Comparison of ENCODE assay signal across 8 mouse cellular contexts in the genomic region with DNA sequence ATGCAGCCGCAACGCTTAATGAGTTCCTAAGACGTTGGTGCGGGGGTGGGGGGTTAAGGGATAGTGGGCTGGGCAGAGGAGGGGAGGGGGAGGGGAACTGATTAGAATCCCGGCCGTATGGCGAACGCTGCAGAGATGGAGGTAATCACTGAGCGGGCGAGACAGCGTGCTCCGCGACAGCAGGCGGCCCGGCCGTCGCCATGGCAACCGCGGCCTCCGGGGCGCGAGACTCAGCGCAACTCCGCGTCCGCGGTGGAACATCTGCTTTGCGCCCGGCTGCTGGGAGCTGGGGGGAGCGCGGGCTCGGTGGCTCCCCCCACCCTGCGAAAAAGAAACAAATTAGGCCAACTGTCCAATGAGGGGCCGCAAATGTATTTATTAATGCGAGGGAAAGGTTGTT. TPM values are rescaled to one million over a fixed set of nuclear protein-coding genes. Genes with fewer than 3 reads are reported as not detected.
DNase-seq lines count a peak whose midpoint lies in the region; ATAC-seq and TF ChIP-seq lines count a peak whose summit lies in the region.

No protein-coding gene starts in this region.

- DNase-seq in layer of hippocampus, adult 11-12 months (ENCODE audit: low spot score), result peak; percentile 82
- DNase-seq in layer of hippocampus, adult 9-10 months (ENCODE audit: low spot score), result no peak
- DNase-seq in embryonic facial prominence, embryonic 10.5 days (ENCODE audit: low spot score), result peak; percentile 94
- no peak for DNase-seq in heart, embryonic 10.5 days (ENCODE audit: low spot score)
- peak; percentile 70 for DNase-seq in liver

- peak overlapping the region; percentile 95 for H3K27ac ChIP-seq in embryonic facial prominence, embryonic 10.5 days (replicated peaks)
- H3K27ac ChIP-seq in heart, embryonic 10.5 days, result peak overlapping the region; percentile 74
- no peak overlapping the region for H3K27ac ChIP-seq in kidney, embryonic 16.5 days (ENCODE audit: low read length)
- H3K27ac ChIP-seq in stomach, embryonic 14.5 days (ENCODE audit: low read length), result peak overlapping the region; percentile 72; the same call in 1 of the 2 replicates

- H3K36me3 ChIP-seq in embryonic facial prominence, embryonic 10.5 days (replicated peaks), result no peaks in the 10 kb centered on the region
- H3K36me3 ChIP-seq in heart, embryonic 10.5 days, result no peaks in the 10 kb centered on the region
- H3K36me3 ChIP-seq in kidney, embryonic 16.5 days (ENCODE audit: insufficient read depth, low read length), result no peaks in the 10 kb centered on the region
- no peaks in the 10 kb centered on the region for H3K36me3 ChIP-seq in myocyte (ENCODE audit: control insufficient read depth, insufficient read depth)
- H3K36me3 ChIP-seq in stomach, embryonic 14.5 days (ENCODE audit: control insufficient read depth, insufficient read depth, low read length), result no peaks in the 10 kb centered on the region

- 0 out of 2 replicates have a peak, but pooled peaks cover 3% of the 10 kb centered on the region for H3K27me3 ChIP-seq in embryonic facial prominence, embryonic 10.5 days (replicated peaks; ENCODE audit: low read depth, poor library complexity, severe bottlenecking)
- peaks cover 41% of the 10 kb centered on the region for H3K27me3 ChIP-seq in heart, embryonic 10.5 days (ENCODE audit: insufficient read depth, poor library complexity, severe bottlenecking)
- H3K27me3 ChIP-seq in kidney, embryonic 16.5 days (ENCODE audit: insufficient read depth, low read length), result peaks cover 5% of the 10 kb centered on the region
- no peaks in the 10 kb centered on the region for H3K27me3 ChIP-seq in myocyte (ENCODE audit: control insufficient read depth, insufficient read depth, insufficient read length)
- H3K27me3 ChIP-seq in stomach, embryonic 14.5 days (ENCODE audit: control insufficient read depth, insufficient read depth, low read length), result no peaks in the 10 kb centered on the region

- peak overlapping the region; percentile 57 for H3K4me3 ChIP-seq in embryonic facial prominence, embryonic 10.5 days
- peak overlapping the region; percentile 59 for H3K4me3 ChIP-seq in heart, embryonic 10.5 days
- peak overlapping the region; percentile 48 for H3K4me3 ChIP-seq in kidney, embryonic 16.5 days (ENCODE audit: low read length)
- H3K4me3 ChIP-seq in myocyte, result no peak overlapping the region
- peak overlapping the region; percentile 23; the same call in 1 of the 2 replicates for H3K4me3 ChIP-seq in stomach, embryonic 14.5 days (ENCODE audit: low read depth, low read length)

- under 1% methylated on average over 35 of the region's 35 CpGs for WGBS in embryonic facial prominence, embryonic 10.5 days
- WGBS in heart, embryonic 10.5 days, result under 1% methylated on average over 35 of the region's 35 CpGs
- 0% methylated on average over 33 of the region's 35 CpGs for WGBS in kidney, embryonic 16.5 days
- WGBS in stomach, embryonic 14.5 days, result under 1% methylated on average over 35 of the region's 35 CpGs

- TF ChIP-seq POLR2A in myocyte (IDR thresholded peaks at IDR 0.05; ENCODE audit: insufficient read length, low read depth), result no peak

- peak overlapping the region; percentile 93 for H3K4me2 ChIP-seq in kidney, embryonic 16.5 days (replicated peaks; ENCODE audit: low read depth, low read length)
- H3K4me2 ChIP-seq in myocyte (ENCODE audit: low read depth), result peak overlapping the region; percentile 70
- peak overlapping the region; percentile 61 for H3K4me2 ChIP-seq in stomach, embryonic 14.5 days (replicated peaks; ENCODE audit: low read depth, low read length)

- H3K79me2 ChIP-seq in myocyte (ENCODE audit: control insufficient read depth, insufficient read depth), result no peaks in the 10 kb centered on the region

- peak overlapping the region; percentile 52 for H3K9ac ChIP-seq in kidney, embryonic 16.5 days (replicated peaks; ENCODE audit: low read length)
- no peak overlapping the region for H3K9ac ChIP-seq in stomach, embryonic 14.5 days (replicated peaks; ENCODE audit: low read depth, low read length)

- peaks cover 80% of the 10 kb centered on the region for H3K4me1 ChIP-seq in embryonic facial prominence, embryonic 10.5 days
- peaks cover 73% of the 10 kb centered on the region for H3K4me1 ChIP-seq in heart, embryonic 10.5 days
- H3K4me1 ChIP-seq in kidney, embryonic 16.5 days (ENCODE audit: insufficient read depth, low read length), result peaks cover 38% of the 10 kb centered on the region
- peaks cover 32% of the 10 kb centered on the region for H3K4me1 ChIP-seq in stomach, embryonic 14.5 days (ENCODE audit: control insufficient read depth, insufficient read depth, low read length)

- H3ac ChIP-seq in myocyte (ENCODE audit: control insufficient read depth, insufficient read length), result no peak overlapping the region

- H3K9me3 ChIP-seq in embryonic facial prominence, embryonic 10.5 days, result no peaks in the 10 kb centered on the region
- no peaks in the 10 kb centered on the region for H3K9me3 ChIP-seq in heart, embryonic 10.5 days
- no peaks in the 10 kb centered on the region for H3K9me3 ChIP-seq in kidney, embryonic 16.5 days (ENCODE audit: low read length)
- no peaks in the 10 kb centered on the region for H3K9me3 ChIP-seq in stomach, embryonic 14.5 days (ENCODE audit: control insufficient read depth, low read depth, low read length)

- ATAC-seq in kidney, embryonic 16.5 days (ENCODE audit: low FRiP score, low TSS enrichment), result peak; percentile 73
- peak; percentile 84; the same call in 1 of the 2 replicates for ATAC-seq in stomach, embryonic 14.5 days (ENCODE audit: insufficient number of reproducible peaks, insufficient read depth, low FRiP score, low read depth)

TF ChIP-seq in myocyte, 11 proteins besides CTCF, POLR2A, EP300 and RAD21:
- TF ChIP-seq E2F4 (IDR thresholded peaks at IDR 0.05; ENCODE audit: insufficient read depth) (no peak), CEBPB (IDR thresholded peaks at IDR 0.05; ENCODE audit: insufficient read depth, poor library complexity, severe bottlenecking) (no peak), POLR2AphosphoS2 (IDR thresholded peaks at IDR 0.05; ENCODE audit: insufficient read length, low read depth) (no peak), REST (IDR thresholded peaks at IDR 0.05; ENCODE audit: insufficient read depth, insufficient read length) (no peak), TCF12 (IDR thresholded peaks at IDR 0.05; ENCODE audit: insufficient read depth, poor library complexity, severe bottlenecking) (no peak), MYOD1 (IDR thresholded peaks at IDR 0.05; ENCODE audit: control insufficient read depth in 1 of 3, insufficient read length in 2 of 3, low read depth in 2 of 3) (peak in 2 of 3 experiments; percentile 51 to 71), MAX (IDR thresholded peaks at IDR 0.05; ENCODE audit: low read depth) (no peak), MYOG (IDR thresholded peaks at IDR 0.05; ENCODE audit: control insufficient read depth in 1 of 3, insufficient read depth in 1 of 3, insufficient read length in 2 of 3, low read depth in 2 of 3) (peak in 2 of 3 experiments; percentile 50 to 62), TCF3 (IDR thresholded peaks at IDR 0.05; ENCODE audit: insufficient read length, low read depth) (no peak), USF1 (IDR thresholded peaks at IDR 0.05; ENCODE audit: low read depth) (no peak), SRF (IDR thresholded peaks at IDR 0.05; ENCODE audit: control insufficient read depth, insufficient read length, low read depth) (no peak)

RNA-seq across cellular contexts. Expression of a gene that starts 26.1 kb away (rescaled TPM):
- 36.2 and 37.4 TPM in 2 replicates for polyA plus RNA-seq in embryonic facial prominence, embryonic 10.5 days (2016; fragmentation: Nextera tagmentation; extraction: Ambion mirVana)
- 86.6 and 90.1 TPM in 2 replicates for polyA plus RNA-seq in heart, embryonic 10.5 days (2016; fragmentation: Nextera tagmentation; extraction: Ambion mirVana)
- 115 and 117 TPM in 2 replicates for polyA plus RNA-seq in kidney, embryonic 16.5 days (2015; fragmentation: Nextera tagmentation; extraction: Ambion mirVana)
- polyA plus RNA-seq in myocyte (2012; fragmentation: generic; extraction: Trizol), result 120 TPM
- 136 and 141 TPM in 2 replicates for polyA plus RNA-seq in stomach, embryonic 14.5 days (2014; fragmentation: Nextera tagmentation; extraction: Ambion mirVana)

RNA-seq across cellular contexts. Expression of a gene that starts 40.6 kb away (rescaled TPM):
- 90.1 and 99.9 TPM in 2 replicates for polyA plus RNA-seq in embryonic facial prominence, embryonic 10.5 days (2016; fragmentation: Nextera tagmentation; extraction: Ambion mirVana)
- polyA plus RNA-seq in heart, embryonic 10.5 days (2016; fragmentation: Nextera tagmentation; extraction: Ambion mirVana), result 68.3 and 84.3 TPM in 2 replicates
- 83.7 and 88.3 TPM in 2 replicates for polyA plus RNA-seq in kidney, embryonic 16.5 days (2015; fragmentation: Nextera tagmentation; extraction: Ambion mirVana)
- 65.8 TPM for polyA plus RNA-seq in myocyte (2012; fragmentation: generic; extraction: Trizol)
- polyA plus RNA-seq in stomach, embryonic 14.5 days (2014; fragmentation: Nextera tagmentation; extraction: Ambion mirVana), result 65.2 and 68.7 TPM in 2 replicates

RNA-seq across cellular contexts. Expression of a gene that starts 46.0 kb away (rescaled TPM):
- 65.4 and 69.9 TPM in 2 replicates for polyA plus RNA-seq in embryonic facial prominence, embryonic 10.5 days (2016; fragmentation: Nextera tagmentation; extraction: Ambion mirVana)
- polyA plus RNA-seq in heart, embryonic 10.5 days (2016; fragmentation: Nextera tagmentation; extraction: Ambion mirVana), result 65.0 and 78.7 TPM in 2 replicates
- 93.9 and 96.8 TPM in 2 replicates for polyA plus RNA-seq in kidney, embryonic 16.5 days (2015; fragmentation: Nextera tagmentation; extraction: Ambion mirVana)
- 518 TPM for polyA plus RNA-seq in myocyte (2012; fragmentation: generic; extraction: Trizol)
- polyA plus RNA-seq in stomach, embryonic 14.5 days (2014; fragmentation: Nextera tagmentation; extraction: Ambion mirVana), result 30.4 and 36.4 TPM in 2 replicates

RNA-seq across cellular contexts. Expression of a gene that starts 52.2 kb away (rescaled TPM):
- polyA plus RNA-seq in embryonic facial prominence, embryonic 10.5 days (2016; fragmentation: Nextera tagmentation; extraction: Ambion mirVana), result 1.1 and 2.3 TPM in 2 replicates
- 0.90 and 1.5 TPM in 2 replicates for polyA plus RNA-seq in heart, embryonic 10.5 days (2016; fragmentation: Nextera tagmentation; extraction: Ambion mirVana)
- 52.5 and 55.8 TPM in 2 replicates for polyA plus RNA-seq in kidney, embryonic 16.5 days (2015; fragmentation: Nextera tagmentation; extraction: Ambion mirVana)
- 0.07 TPM for polyA plus RNA-seq in myocyte (2012; fragmentation: generic; extraction: Trizol)
- polyA plus RNA-seq in stomach, embryonic 14.5 days (2014; fragmentation: Nextera tagmentation; extraction: Ambion mirVana), result 46.8 and 48.7 TPM in 2 replicates

Comparison
In these comparisons a context has a peak if more than half of its experiments do, and no peak if none do; other contexts are left out.
1. DNase-seq: peak in layer of hippocampus, adult 11-12 months (single experiment), embryonic facial prominence, embryonic 10.5 days (single experiment) and liver (single experiment); none in layer of hippocampus, adult 9-10 months (single experiment) and heart, embryonic 10.5 days (single experiment).
2. Peak in every context shown above with its lines, with median percentiles within 50 percentile points of each other: H3K4me2 ChIP-seq.